Mouse (Mus musculus) right cerebral cortex, adult 2 months (tissue): ENCODE measurements at regions not wholly inside any gene's neighbourhood (a gene's known extent, or its start where the extent isn't known, plus 50 kb on each side); places are given as distances from the start of the nearest gene placed in this dataset.

Experiments used
- DNase-seq, 2 experiments: peaks; one replicate each; pipeline ENCODE4 v3.0.0; 2021 to 2022; ENCODE audit warnings: low spot score in 2 of 2

DNA sequence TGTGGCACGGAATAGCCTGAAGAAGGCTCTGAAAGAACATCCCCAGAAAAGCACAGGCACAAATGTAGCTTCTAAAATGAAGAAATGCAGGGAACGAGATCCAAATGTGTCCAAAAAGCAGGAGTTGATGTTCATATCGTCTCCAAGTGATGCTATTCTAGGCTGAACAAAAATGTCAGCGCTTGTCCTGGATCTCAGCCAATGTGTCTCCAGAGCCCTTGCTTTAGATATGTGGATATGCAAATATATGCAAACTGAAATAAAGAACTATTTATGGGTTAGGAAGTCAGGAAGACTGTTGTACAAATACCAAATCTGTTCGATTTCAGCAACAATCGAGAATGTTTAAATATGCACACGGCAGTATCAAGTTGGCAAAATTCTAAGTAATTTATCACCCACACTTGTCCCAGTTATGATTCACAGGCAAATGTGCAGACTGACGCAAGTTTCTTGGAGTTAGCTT is 320.4 kb downstream of the Synb start:
- peak; percentile 64 to 69 for DNase-seq

DNA sequence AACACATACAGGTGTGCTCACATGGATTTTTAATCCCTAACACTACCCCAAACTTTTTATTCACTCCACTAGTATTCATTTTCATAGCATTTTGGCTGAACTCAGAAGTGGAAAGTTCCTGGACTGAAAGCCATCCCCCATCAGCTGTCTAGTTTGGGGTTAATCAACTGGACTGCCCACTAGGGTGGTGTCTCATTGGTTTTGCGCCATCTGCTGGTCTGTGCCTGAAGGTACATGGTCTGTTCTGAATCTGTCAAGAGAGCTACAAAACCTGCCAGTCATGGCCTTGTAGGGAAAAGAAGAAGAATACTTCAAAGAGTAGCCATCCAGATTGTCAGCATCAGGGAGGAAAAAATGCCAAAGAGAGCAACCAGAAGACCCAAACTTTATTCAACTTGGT is 327.3 kb downstream of the Synb start:
- peak; percentile 38 to 48 for DNase-seq

DNA sequence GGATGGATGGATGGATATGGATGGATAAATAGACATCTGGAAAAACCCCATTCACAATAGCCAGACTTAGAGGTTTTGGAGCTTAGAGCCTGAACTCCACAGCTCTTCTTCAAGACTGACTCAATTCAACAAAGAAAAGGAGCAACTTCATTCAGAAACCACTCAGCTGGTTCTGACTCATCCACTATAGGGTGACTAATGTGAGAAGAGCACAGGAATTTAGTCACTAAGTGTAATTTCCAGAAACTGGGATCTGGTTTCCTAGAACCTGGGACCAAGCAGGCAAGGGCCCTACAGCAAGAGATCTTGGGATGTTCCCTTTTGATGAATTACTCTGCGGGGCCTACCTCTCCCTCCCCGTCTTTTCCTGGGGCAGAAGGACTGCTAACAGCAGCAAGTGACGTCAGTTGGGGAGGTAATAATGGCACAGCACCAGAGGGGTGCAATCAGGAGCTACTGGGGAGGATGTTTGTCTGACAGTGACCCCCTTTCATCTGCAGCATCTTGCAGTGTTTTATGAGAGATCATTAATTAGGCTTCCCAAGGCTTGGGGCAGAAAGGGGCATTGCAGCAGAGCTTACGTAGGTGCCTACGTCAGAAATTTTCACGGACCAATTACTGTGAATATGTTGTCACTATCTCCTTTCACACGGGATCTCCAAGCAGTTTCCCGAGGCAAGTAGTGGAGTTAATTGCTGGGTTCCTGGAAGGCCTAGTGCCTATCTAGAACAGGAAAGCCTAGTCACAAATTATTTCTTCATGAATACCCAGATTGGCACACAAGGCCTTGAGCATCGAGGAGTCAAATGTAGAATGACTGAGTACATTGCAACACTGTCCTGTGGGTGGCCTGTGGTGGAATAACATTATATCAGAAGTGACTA is 339.3 kb downstream of the Synb start:
- no peak for DNase-seq

DNA sequence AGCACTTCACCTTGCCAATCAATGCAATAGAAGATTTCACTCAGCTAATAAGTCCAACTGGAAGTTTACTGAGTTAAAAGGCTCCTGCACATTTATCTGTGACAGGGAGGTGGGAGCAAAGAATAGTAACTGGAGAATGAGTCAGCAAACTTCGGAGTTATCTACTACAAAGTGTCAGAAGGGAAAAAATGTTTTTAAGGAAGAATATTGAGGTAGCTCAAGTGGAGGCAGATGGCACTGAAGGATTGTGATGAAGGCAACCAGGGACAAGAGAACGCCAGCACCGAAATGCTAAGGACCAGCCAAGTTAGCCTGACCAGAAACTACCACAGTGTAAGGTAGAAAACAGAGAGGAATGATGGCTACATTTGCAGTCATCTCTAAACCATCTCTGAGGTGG is 348.2 kb downstream of the Synb start:
- peak; percentile 9 to 27 for DNase-seq

DNA sequence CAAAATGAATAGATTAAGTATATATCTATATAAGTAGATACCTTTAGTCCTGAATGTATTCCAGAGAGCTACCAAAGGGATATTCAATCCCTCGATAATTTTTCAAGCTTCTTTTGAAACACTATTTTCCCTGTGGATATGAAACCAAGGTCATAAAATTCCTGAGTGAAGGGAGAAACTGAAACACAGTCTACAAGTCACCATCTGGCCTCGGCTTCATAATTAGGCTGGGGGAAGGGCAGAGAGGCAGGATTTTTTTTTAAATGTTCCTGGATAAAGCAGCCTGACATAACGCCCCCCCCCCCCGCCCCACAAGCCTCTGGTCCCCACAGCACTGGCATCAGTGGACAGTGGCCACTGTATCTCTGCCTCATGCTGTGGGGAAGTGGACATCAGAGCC is 348.7 kb downstream of the Synb start:
- no peak for DNase-seq

DNA sequence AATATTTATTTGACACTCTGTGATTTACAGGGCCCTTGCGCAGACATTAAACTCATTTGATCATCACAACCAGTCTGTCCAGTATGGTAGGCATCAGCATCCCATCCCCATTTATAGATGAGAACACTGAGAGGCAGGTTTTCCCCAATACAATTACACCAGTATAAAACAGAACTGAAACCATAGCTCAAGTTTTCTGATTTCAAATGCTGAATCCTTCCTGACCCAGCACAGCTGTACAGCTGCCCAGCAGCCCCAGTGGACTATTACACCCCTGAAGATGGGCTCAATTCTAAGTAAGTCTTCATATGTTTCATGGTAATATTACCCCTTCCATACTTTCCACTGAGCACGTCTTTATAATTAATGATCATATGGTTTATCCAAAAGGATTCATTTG is 352.3 kb downstream of the Synb start:
- no peak for DNase-seq

DNA sequence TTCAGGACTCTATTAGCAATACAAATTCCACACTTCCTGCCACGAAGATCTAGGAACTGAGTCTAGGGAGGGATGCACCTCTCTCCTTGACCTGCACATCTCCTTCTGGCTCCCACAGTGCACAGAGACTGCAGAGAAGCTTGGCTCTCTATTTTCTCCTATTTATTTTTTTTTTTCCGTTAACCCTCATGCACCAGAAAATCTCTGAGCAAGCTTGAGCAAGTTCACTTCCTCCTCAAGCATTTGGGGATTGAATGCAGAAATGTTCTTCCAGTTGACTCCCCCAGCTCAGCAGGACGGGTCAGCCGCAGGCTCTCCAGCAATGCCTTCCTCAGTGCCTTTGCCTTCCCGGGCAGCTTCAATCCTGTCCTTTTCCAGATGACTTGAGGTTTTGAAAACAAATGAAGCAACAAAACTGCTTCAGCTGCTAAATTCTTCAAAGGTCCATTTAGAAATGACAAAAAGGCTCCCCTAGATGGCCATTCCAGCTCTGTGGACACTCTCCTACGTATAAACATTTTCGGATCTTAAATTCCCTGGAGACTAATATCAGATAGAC is 352.9 kb downstream of the Synb start:
- DNase-seq = no peak

DNA sequence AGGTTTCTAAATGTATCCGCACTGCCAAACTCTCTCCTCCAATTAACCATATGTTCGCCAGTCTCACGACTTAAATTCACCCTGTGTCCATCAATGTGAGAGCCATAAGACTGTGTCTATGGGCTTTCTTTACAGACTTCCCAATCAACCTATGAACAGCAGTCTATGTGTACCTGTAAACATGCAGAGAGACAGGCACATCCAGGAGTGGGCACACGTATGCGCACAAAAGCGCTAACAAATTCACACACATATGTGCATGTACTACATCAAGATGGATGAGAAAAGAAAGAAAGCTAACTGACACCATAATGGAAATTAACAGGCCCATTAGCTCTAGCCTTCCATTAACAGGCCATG is 358.8 kb downstream of the Synb start:
- no peak for DNase-seq

DNA sequence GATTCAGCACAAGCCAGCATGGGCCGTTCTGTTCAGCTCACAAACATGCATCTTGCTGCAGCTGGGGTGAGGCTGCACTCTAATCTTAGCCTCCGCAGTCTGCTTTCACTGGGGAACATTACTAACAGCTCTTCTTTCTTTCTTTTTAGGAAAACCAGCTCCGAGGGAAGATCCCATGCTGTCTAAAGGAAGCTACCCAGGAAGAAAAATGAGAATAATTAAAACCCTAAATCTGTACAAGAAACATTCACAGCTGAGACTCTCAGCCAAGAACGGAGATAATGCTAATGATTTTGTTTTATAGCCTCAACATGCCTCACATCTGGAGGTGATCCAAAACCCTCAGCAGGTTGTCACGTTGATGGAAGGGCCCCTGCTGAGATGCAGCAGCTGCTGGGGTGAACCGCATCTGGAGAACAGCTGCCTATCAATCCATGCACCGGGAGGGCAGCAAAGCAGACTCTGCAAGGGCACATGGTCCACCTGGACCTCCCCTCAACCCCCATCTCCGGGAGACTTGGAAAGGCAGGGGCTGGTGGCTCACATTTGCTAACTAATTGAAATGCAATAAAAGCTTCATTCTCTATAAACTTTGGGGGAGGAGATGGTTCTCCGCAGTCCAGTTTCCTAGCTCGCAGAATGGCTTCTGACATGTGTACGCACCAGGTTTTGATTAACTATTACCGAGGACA is 359.3 kb downstream of the Synb start:
- peak; percentile 56 to 60 for DNase-seq

DNA sequence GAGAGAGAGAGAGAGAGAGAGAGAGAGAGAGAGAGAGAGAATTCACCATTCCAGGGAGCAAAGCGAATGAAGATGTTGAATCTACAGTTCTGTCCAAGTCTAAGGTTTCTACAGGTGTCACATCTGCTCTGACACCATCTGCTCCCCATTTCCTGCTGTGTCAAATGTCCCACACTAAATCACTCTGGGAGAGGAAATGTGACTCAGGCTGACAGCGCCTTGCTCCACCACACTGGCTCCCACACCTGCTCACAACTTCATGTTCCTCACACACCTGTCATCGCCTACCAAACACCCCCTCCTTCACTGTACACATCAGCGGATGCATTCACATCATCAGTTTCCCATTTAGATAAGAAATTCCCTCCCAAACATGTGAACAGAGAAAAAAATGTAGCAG is 366.3 kb downstream of the Synb start:
- DNase-seq = peak in 1 of 2 experiments; percentile 12

DNA sequence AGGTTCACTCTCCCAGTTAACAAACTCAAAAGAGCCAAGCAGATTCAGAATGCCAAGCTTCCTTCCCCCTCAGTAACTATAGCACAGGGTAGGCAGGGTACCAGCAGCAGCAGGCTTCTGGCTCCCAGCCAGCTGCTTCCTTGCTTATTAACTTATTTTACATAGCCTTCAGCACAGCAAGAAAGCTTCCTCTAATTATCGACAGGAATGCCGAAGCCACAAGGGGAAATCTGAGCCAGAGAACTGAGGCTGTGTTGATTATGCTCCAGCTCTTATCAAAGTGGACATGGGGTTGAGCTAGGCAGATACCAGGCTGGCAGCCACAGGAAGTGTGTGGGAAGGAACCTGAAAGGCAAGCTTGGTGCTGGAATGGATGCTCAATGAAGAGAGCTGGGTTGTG is 371.0 kb downstream of the Synb start:
- peak; percentile 57 to 69 for DNase-seq

DNA sequence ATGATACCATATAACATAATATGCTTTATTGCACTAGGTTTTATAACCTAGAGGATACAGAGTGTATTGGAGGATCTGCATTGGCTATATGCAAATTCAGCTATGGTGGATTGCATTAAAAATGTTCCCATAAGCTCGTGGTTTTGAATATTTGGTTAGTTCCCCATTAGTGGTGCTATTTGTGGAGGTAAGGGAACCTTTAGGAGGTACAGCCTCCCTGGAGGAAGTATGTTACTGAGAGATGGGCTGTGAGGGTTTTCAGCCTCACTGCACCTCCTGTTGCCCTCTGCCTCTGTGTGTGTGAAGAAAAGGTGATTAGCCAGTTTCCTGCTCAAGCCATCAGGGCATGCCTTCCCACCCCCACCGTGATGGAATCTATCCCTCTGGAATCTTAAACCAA is 372.1 kb downstream of the Synb start:
- DNase-seq = no peak

DNA sequence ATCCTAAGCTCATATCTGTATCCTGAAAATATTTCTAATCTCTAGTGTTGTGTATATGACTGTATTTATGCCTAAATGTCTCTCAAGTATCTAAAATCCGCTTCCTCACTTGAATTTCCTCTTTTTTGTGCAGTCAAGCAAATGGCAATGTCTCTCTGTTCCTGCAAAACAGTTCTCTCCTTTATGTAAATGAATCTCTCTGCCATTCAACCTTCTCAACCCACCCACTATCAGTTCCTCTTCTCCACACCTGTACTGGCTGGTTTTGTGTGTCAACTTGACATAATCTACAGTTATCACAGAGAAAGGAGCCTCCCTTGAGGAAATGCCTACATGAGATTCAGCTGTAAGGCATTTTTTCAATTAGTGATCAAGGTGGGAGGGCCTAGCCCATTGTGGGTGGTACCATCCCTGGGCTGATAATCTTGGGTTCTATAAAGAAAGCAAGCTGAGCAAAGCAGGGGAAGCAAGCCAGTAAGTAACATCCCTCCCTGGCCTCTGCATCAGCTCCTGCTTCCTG is 375.5 kb downstream of the Synb start:
- DNase-seq = no peak

DNA sequence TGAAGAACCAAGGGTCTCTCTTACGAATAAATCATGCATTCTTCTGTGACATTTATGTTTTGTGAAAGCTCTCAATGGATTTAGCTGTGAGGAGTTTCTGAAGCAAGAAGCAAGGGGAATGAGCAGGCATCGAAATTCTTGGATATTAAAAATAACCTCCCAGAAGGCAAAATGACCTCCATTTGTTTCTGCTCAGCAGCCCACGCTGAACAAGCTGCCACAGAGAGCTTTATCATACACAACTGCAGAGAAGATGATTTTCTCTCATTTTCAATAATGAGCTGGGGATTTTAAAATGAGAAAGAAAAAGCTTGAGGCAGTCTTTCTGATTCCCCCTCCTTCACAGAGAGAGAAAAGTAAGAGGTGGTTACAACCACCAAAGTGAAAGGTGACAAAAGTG is 394.2 kb downstream of the Synb start:
- DNase-seq = peak; percentile 13 to 51

DNA sequence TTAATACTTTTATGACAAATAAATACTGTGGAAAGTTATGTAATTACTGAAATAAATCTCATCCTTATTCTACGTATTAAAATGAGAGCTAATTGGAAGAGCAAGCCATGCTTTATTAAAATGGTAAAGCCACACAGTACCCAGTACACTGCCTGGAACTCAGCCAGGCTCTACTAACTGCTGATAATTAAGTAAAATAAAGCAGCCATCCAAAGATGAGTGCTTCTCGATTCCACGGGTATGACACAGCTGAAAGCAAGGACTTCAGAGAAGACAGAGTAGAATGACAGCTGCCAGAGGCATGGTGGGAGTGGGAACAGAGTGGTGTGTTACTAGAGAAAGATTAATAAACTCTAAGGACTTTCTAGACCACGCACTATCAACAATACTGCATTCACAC is 416.9 kb downstream of the Synb start:
- DNase-seq = no peak

DNA sequence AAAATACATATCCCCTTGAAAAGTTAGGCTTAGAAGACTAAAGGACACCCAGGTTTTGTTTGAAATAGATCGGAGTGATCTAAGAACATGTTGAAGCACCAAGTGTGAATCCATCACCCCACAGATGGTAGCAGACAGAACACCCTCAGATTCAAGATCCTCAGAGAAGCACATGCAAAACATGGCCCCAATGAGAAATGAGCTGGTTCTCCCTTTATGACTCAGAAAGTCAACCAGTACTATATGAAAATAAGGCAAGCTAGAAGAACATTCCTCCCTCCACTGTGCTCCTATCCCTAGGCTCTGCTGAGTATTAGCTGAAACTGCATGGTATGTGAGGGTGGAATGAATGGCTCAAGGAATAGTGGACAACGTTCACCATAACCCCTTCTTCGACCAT is 433.0 kb downstream of the Synb start:
- DNase-seq = no peak

DNA sequence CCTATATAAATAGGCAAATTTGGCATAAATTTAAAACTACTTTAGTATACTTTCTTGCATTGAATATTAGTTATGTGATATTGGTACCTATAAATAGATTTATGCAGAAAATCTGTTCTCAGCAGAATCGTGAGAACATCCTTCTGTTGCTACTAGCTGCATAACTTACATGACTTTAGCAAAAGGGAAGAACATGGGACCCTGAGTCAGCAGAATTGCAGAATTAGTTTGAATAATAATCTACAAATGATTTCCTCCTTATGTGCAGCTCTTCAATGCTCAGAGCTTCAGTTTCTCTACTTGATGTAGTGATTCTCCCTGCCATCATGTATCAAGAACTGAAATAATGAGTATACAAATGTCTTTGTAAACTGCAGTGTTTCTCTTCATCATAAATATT is 436.2 kb downstream of the Synb start:
- DNase-seq = no peak

DNA sequence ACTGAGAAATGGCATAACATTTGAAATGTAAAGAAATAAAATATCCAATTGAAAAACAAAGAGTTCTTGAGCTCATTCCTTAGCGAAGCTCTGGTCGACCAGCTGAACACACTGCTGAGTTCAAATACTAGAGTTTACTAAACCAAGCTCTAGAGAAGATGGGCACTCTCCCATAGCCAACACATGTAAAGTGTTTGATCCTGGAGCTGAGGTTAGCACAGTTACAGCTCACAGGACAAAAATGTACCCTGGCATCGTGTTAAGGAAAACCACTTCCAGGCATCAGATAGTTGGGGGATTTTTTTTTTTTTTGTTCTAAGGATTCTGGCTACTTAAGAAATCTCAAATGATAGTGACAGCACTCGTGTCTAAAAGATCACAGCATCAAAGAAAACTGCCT is 445.6 kb downstream of the Synb start:
- no peak for DNase-seq

DNA sequence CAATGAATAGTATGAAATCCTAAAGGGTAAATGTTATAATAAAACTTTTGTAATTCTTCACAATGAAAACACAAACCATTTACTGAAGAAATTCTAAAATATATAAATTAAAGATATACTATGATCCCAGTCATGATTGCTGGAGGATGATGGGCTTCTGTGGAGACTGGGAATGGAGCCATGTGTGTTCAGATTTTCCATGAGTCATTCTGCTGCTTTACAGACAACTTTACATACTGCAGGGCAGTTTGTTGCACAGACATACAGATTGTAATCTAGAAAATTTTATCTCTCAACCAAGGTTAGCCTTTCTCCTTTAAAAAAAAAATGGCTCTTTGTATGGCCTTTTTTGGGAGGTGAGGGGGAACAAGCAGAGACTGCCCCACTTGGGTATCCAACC is 446.5 kb downstream of the Synb start:
- peak; percentile 14 to 39 for DNase-seq

DNA sequence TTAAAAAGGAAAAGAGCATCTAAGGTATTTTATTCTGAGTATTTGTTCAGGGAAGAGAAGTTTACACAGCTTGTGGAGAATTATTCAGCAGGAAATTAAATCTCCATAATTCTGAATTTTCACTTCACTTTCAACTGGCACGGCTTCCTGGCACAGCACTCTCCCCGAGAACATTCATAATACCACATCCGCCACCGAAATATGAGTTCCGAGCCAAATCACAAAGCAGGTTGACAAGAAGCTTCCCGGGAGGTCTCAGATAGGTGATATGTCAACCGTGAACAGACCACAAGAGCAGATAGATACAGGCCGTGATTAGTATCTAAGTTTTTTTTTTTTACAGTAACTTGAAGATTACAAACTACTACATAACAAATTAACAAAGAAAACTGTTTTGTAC is 473.9 kb downstream of the Synb start:
- DNase-seq = peak in 1 of 2 experiments; percentile 5

DNA sequence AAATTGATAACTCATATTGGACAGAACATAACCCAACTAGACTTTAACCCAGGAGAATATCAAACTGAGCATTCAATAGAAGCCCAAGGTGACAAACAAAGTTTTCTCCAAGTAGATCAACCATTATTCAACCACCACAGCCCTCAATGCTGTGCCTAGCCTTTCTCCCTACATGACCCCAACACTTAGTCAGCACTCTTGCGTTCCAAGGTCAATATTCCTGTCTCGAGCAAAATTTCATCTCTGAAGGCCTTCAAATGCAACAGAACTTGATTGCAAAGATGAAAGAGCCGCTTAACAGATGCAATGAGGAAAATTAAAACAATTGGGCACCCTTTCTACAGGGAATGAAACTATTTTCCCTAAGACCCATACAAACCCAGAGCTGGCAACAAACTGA is 485.1 kb downstream of the Synb start:
- no peak for DNase-seq

DNA sequence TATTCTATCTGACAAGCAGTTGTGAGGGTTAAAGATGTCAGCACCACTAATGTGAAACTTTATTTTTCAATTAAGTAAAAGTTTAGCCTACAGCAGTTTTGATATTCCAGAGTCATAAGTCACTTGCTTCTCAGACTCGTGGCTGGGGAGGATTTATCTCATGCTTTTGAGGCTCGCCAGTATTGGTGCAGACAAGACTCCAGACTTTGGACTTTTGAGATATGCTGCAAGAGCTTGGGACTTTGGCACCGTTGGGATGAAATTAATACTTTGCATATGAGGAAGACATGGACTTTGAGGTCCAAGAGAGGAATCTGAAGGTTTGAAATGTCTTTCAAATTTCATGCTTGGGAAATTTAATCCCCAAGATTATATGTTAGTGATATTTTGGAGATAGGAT is 486.2 kb downstream of the Synb start:
- no peak for DNase-seq

DNA sequence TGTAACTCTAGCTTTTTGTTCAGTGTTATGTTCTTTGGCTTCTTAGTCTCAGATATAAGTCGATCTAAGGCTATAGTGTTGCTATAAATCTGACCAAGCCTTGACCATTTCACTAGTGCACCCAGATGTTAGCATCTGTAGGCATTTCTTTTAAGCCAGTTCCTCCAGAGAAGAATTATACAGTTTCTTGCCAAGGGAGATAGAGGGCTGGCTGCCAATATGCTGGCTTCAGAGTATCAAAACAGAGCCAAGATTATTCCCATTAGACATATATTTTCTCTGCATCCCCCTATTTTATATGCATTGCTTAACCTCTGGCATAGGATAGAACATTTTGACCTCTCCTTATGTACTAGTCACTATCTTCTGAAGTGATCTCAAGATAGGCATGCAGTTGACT is 487.5 kb downstream of the Synb start:
- DNase-seq = no peak
